Mouse (Mus musculus) cerebellum, adult 2 months (tissue): ENCODE data around the gene Gtf3c5.

Source experiments
- CTCF ChIP-seq: fragments of 200-500 bp; IDR thresholded peaks from 2 replicates; pipeline ENCODE4 v1.5.1; 2011; ENCODE audit warnings: low read depth, mild to moderate bottlenecking, control low read depth, low read length, moderate library complexity, borderline replicate concordance; ENCODE audit not compliant: insufficient read depth
- POLR2A ChIP-seq: fragments of 200-500 bp; IDR thresholded peaks from 2 replicates; pipeline ENCODE4 v1.6.1; 2011; ENCODE audit warnings: low read length, control low read depth, borderline replicate concordance; ENCODE audit not compliant: insufficient read depth

- TF ChIP-seq CTCF (no peak), POLR2A (no peak)
Observed at GRCm38 (mm10) chr2:28535650-28536049, 47.9 kb downstream of the Gtf3c5 start.
